ENCODE assay signal across 31 mouse cellular contexts in genomic region chr6:50418951-50419350, GRCm38 (mm10). TPM values are rescaled to one million over a fixed set of nuclear protein-coding genes. Genes with fewer than 3 reads are reported as not detected.
DNase-seq lines count a peak whose midpoint lies in the region; ATAC-seq and TF ChIP-seq lines count a peak whose summit lies in the region.
"Had no signal": no experiment of that assay in that cellular context is flagged by ENCODE, and none has a peak within 500 bp of the region (broad histone marks: within the 10 kb centered on the region; RNA-seq: fewer than 3 reads in every experiment).

No protein-coding gene starts in this region.

- ATAC-seq in heart, embryonic 13.5 days (ENCODE audit: extremely low read depth, insufficient number of reproducible peaks, low FRiP score, low TSS enrichment): no peak
- peak; percentile 62; the same call in 1 of the 2 replicates for ATAC-seq in kidney, postnatal 0 days (replicated peaks; ENCODE audit: low FRiP score, low read depth)
- ATAC-seq in midbrain, embryonic 14.5 days (ENCODE audit: low FRiP score, low TSS enrichment): no peak
- ATAC-seq in forebrain, embryonic 16.5 days: no peak
- ATAC-seq: hindbrain, postnatal 0 days; lung, postnatal 0 days; midbrain, embryonic 13.5 days had no signal

- 87% methylated on average over 4 of the region's 4 CpGs for WGBS in heart, embryonic 13.5 days
- 55% methylated on average over 4 of the region's 4 CpGs for WGBS in kidney, postnatal 0 days
- 75% methylated on average over 4 of the region's 4 CpGs for WGBS in midbrain, embryonic 14.5 days
- 77% methylated on average over 4 of the region's 4 CpGs for WGBS in forebrain, embryonic 16.5 days

- H3K4me2 ChIP-seq in heart, embryonic 13.5 days: no peak overlapping the region
- H3K4me2 ChIP-seq in kidney, postnatal 0 days (ENCODE audit: low read length): no peak overlapping the region
- H3K4me2 ChIP-seq in midbrain, embryonic 14.5 days (ENCODE audit: low read length): no peak overlapping the region
- no peak overlapping the region for H3K4me2 ChIP-seq in forebrain, embryonic 16.5 days (ENCODE audit: low read length)
- H3K4me2 ChIP-seq: embryonic facial prominence, embryonic 15.5 days; forebrain, embryonic 12.5 days; heart, embryonic 12.5 days; limb, embryonic 13.5 days; liver, embryonic 13.5 days; midbrain, embryonic 13.5 days; neural tube, embryonic 15.5 days had no signal

- peaks cover 35% of the 10 kb centered on the region for H3K4me1 ChIP-seq in heart, embryonic 13.5 days
- peaks cover 14% of the 10 kb centered on the region for H3K4me1 ChIP-seq in kidney, postnatal 0 days (replicated peaks; ENCODE audit: insufficient read depth, low read length)
- H3K4me1 ChIP-seq in midbrain, embryonic 14.5 days (ENCODE audit: control insufficient read depth, insufficient read depth, low read length): no peaks in the 10 kb centered on the region
- H3K4me1 ChIP-seq in forebrain, embryonic 16.5 days (replicated peaks; ENCODE audit: control insufficient read depth, insufficient read depth, low read length): peaks cover 11% of the 10 kb centered on the region
- H3K4me1 ChIP-seq: forebrain, embryonic 12.5 days; liver, embryonic 13.5 days had no signal

- H3K27me3 ChIP-seq in heart, embryonic 13.5 days (replicated peaks): no peaks in the 10 kb centered on the region
- H3K27me3 ChIP-seq in kidney, postnatal 0 days (ENCODE audit: insufficient read depth, low read length): no peaks in the 10 kb centered on the region
- no peaks in the 10 kb centered on the region for H3K27me3 ChIP-seq in midbrain, embryonic 14.5 days (ENCODE audit: control insufficient read depth, insufficient read depth, low read length)
- H3K27me3 ChIP-seq in forebrain, embryonic 16.5 days (replicated peaks; ENCODE audit: control insufficient read depth, insufficient read depth, low read length): no peaks in the 10 kb centered on the region
- H3K27me3 ChIP-seq: CH12.LX; embryonic facial prominence, embryonic 15.5 days; forebrain, embryonic 12.5 days; heart, embryonic 12.5 days; limb, embryonic 13.5 days; liver, embryonic 13.5 days; midbrain, embryonic 13.5 days; neural tube, embryonic 15.5 days had no signal

- H3K4me3 ChIP-seq in heart, embryonic 13.5 days: no peak overlapping the region
- H3K4me3 ChIP-seq in kidney, postnatal 0 days (replicated peaks; ENCODE audit: low read depth, low read length): no peak overlapping the region
- H3K4me3 ChIP-seq in midbrain, embryonic 14.5 days (replicated peaks; ENCODE audit: low read depth, low read length): no peak overlapping the region
- no peak overlapping the region for H3K4me3 ChIP-seq in forebrain, embryonic 16.5 days (replicated peaks; ENCODE audit: low read length)
- H3K4me3 ChIP-seq: embryonic facial prominence, embryonic 10.5 days; embryonic facial prominence, embryonic 15.5 days; forebrain, embryonic 12.5 days; heart, adult 2 months; heart, embryonic 12.5 days; limb, embryonic 13.5 days; liver, embryonic 13.5 days; midbrain, embryonic 13.5 days; neural tube, embryonic 15.5 days had no signal

- intact Hi-C loops in heart, postnatal 10 days (cut with DNase I): no loop called here

- DNase-seq in heart, postnatal 10 days: no peak
- DNase-seq in kidney, adult 8-10 months: peak; percentile 49 to 63
- DNase-seq in kidney, postnatal 0 days (ENCODE audit: low spot score): no peak
- peak; percentile 28 to 50 for DNase-seq in kidney, postnatal 4 days
- no peak for DNase-seq in midbrain, embryonic 14.5 days
- no peak for DNase-seq in left cerebral cortex, adult 11 months (ENCODE audit: low spot score)
- DNase-seq: adrenal gland, adult 8-10 months; cerebellum, adult 2 months; cerebellum, postnatal 25 days; gastrocnemius, postnatal 36 days; heart, adult 2 months; heart, postnatal 14 days; layer of hippocampus, postnatal 36 days; liver, embryonic 13.5 days; lung, adult 18-20 months; right cerebral cortex, postnatal 25 days; spleen, adult 18-20 months; thymus, postnatal 14 days had no signal

- H3K27ac ChIP-seq in heart, embryonic 13.5 days (replicated peaks): 0 out of 2 replicates have a peak overlapping the region, but pooled peaks have one; percentile 49
- peak overlapping the region; percentile 85 for H3K27ac ChIP-seq in kidney, postnatal 0 days
- no peak overlapping the region for H3K27ac ChIP-seq in midbrain, embryonic 14.5 days (replicated peaks; ENCODE audit: low read depth, low read length)
- H3K27ac ChIP-seq in forebrain, embryonic 16.5 days (ENCODE audit: low read length): no peak overlapping the region
- H3K27ac ChIP-seq: embryonic facial prominence, embryonic 10.5 days; forebrain, embryonic 12.5 days; heart, adult 2 months; hindbrain, postnatal 0 days; liver, embryonic 13.5 days; macrophage; midbrain, embryonic 13.5 days; neural tube, embryonic 15.5 days had no signal

- no peaks in the 10 kb centered on the region for H3K9me3 ChIP-seq in heart, embryonic 13.5 days
- H3K9me3 ChIP-seq in kidney, postnatal 0 days (replicated peaks; ENCODE audit: low read length): no peaks in the 10 kb centered on the region
- H3K9me3 ChIP-seq in midbrain, embryonic 14.5 days (ENCODE audit: control insufficient read depth, low read length): no peaks in the 10 kb centered on the region
- H3K9me3 ChIP-seq in forebrain, embryonic 16.5 days (ENCODE audit: control insufficient read depth, low read length): no peaks in the 10 kb centered on the region
- H3K9me3 ChIP-seq: embryonic facial prominence, embryonic 10.5 days; embryonic facial prominence, embryonic 15.5 days; forebrain, embryonic 12.5 days; heart, embryonic 12.5 days; limb, embryonic 13.5 days; liver, embryonic 13.5 days; midbrain, embryonic 13.5 days; neural tube, embryonic 15.5 days had no signal

- H3K36me3 ChIP-seq in heart, embryonic 13.5 days: peaks cover 3% of the 10 kb centered on the region
- H3K36me3 ChIP-seq in kidney, postnatal 0 days (ENCODE audit: insufficient read depth, low read length): no peaks in the 10 kb centered on the region
- no peaks in the 10 kb centered on the region for H3K36me3 ChIP-seq in midbrain, embryonic 14.5 days (ENCODE audit: control insufficient read depth, insufficient read depth, low read length)
- H3K36me3 ChIP-seq in forebrain, embryonic 16.5 days (ENCODE audit: control insufficient read depth, insufficient read depth): no peaks in the 10 kb centered on the region
- H3K36me3 ChIP-seq: embryonic facial prominence, embryonic 10.5 days; embryonic facial prominence, embryonic 15.5 days; forebrain, embryonic 12.5 days; limb, embryonic 13.5 days; liver, embryonic 13.5 days; midbrain, embryonic 13.5 days; neural tube, embryonic 15.5 days had no signal

- H3K9ac ChIP-seq in heart, embryonic 13.5 days: no peak overlapping the region
- H3K9ac ChIP-seq in kidney, postnatal 0 days (ENCODE audit: low read depth, low read length): no peak overlapping the region
- no peak overlapping the region for H3K9ac ChIP-seq in midbrain, embryonic 14.5 days (replicated peaks; ENCODE audit: low read length)
- no peak overlapping the region for H3K9ac ChIP-seq in forebrain, embryonic 16.5 days (replicated peaks; ENCODE audit: low read depth, low read length)
- H3K9ac ChIP-seq: embryonic facial prominence, embryonic 15.5 days; forebrain, embryonic 12.5 days; heart, embryonic 12.5 days; limb, embryonic 13.5 days; liver, embryonic 13.5 days; midbrain, embryonic 13.5 days; neural tube, embryonic 15.5 days had no signal

- TF ChIP-seq CTCF in kidney, postnatal 0 days (IDR thresholded peaks at IDR 0.05; ENCODE audit: low read depth): no peak

RNA-seq across cellular contexts. Expression of gene Osbpl3, which starts 37.0 kb away (rescaled TPM):
- 11.8 and 11.9 TPM in 2 replicates for polyA plus RNA-seq in heart, embryonic 13.5 days (2015; fragmentation: Nextera tagmentation; extraction: Ambion mirVana)
- total RNA-seq in heart, postnatal 10 days (2021): 10 to 100 TPM; 31.8 to 33.0 TPM
- polyA plus RNA-seq in kidney, postnatal 0 days (2015; fragmentation: Nextera tagmentation; extraction: Ambion mirVana): 17.4 and 19.7 TPM in 2 replicates
- polyA plus RNA-seq in midbrain, embryonic 14.5 days (2014; fragmentation: Nextera tagmentation; extraction: Ambion mirVana): 4.2 and 5.5 TPM in 2 replicates
- 5.2 and 5.3 TPM in 2 replicates for polyA plus RNA-seq in forebrain, embryonic 16.5 days (2015; fragmentation: Nextera tagmentation; extraction: Ambion mirVana)

Comparison
In these comparisons a context has a peak if more than half of its experiments do, and no peak if none do; other contexts are left out.
1. DNase-seq: peak in kidney, adult 8-10 months (2 of 2) and kidney, postnatal 4 days (2 of 2); none in heart, postnatal 10 days (0 of 2), kidney, postnatal 0 days (single experiment), midbrain, embryonic 14.5 days (single experiment) and left cerebral cortex, adult 11 months (single experiment).
2. H3K27ac ChIP-seq: peak in heart, embryonic 13.5 days (single experiment) and kidney, postnatal 0 days (single experiment); none in midbrain, embryonic 14.5 days (single experiment) and forebrain, embryonic 16.5 days (single experiment).